Mouse (Mus musculus): ENCODE data around the gene Mrpl23.

- TF ChIP-seq POLR2A (IDR thresholded peaks at IDR 0.05; ENCODE audit: low read depth, low read length) (no peak), CTCF (conservative IDR thresholded peaks at IDR 0.05; ENCODE audit: insufficient read depth, insufficient read length, low read depth, low read length) (no peak)
Measured at GRCm38 (mm10) chr7:142584882-142585281, 52.4 kb downstream of the Mrpl23 start.

Data from kidney, adult 2 months (tissue).